Mouse (Mus musculus): Measurements from ENCODE around the gene Fzr1.

GRCm38 (mm10) chr10:81404720-81405119 is 26.4 kb upstream of the Fzr1 start:
- TF ChIP-seq GATA1 (IDR thresholded peaks at IDR 0.05; ENCODE audit: low read length) (no peak), TAL1 (IDR thresholded peaks at IDR 0.05; ENCODE audit: low read length) (no peak)
